Comparison of ENCODE assay signal across 14 mouse cellular contexts in genomic region chr14:15262996-15263395, GRCm38 (mm10).
DNase-seq lines count a peak whose midpoint lies in the region.
"Had no signal": no experiment of that assay in that cellular context is flagged by ENCODE, and none has a peak within 500 bp of the region (broad histone marks: within the 10 kb centered on the region; RNA-seq: fewer than 3 reads in every experiment).

No protein-coding gene starts in this region.

- intact Hi-C loops in left cerebral cortex, postnatal 4 days (cut with DNase I): no loop called here
- intact Hi-C loops in left cerebral cortex, postnatal 14 days (cut with DNase I): no loop called here

- DNase-seq in cerebellum, postnatal 14 days: peak; percentile 55 to 61
- no peak for DNase-seq in cerebellum, adult 9-10 months
- peak; percentile 5 for DNase-seq in gastrocnemius, postnatal 25 days
- DNase-seq in gastrocnemius, postnatal 4 days (ENCODE audit: low spot score in 2 of 2): no peak
- DNase-seq in left cerebral cortex, postnatal 4 days: peak; percentile 5
- no peak for DNase-seq in left cerebral cortex, postnatal 14 days (ENCODE audit: low spot score in 2 of 2)
- DNase-seq: adrenal gland, adult 2 months; adrenal gland, postnatal 14 days; cerebellum, adult 11 months; forebrain, postnatal 0 days; gastrocnemius, postnatal 36 days; heart, adult 2 months; heart, postnatal 14 days; kidney, adult 2 months had no signal

Comparison
In these comparisons a context has a peak if more than half of its experiments do, and no peak if none do; other contexts are left out.
1. DNase-seq: peak in cerebellum, postnatal 14 days (2 of 2), gastrocnemius, postnatal 25 days (single experiment) and left cerebral cortex, postnatal 4 days (single experiment); none in cerebellum, adult 9-10 months (single experiment), gastrocnemius, postnatal 4 days (0 of 2) and left cerebral cortex, postnatal 14 days (0 of 2).